Mouse (Mus musculus): ENCODE measurements at regions not wholly inside any gene's neighbourhood (a gene's known extent, or its start where the extent isn't known, plus 50 kb on each side); places are given as distances from the start of the nearest gene placed in this dataset.
A peak's percentile ranks its signal among the peaks of the same experiment; 100 is the strongest.
"Not testable (repeated sequence)": the region's sequence is repeated elsewhere in the genome, so short reads cannot be mapped to it uniquely, and the experiment has no call there.

DNA sequence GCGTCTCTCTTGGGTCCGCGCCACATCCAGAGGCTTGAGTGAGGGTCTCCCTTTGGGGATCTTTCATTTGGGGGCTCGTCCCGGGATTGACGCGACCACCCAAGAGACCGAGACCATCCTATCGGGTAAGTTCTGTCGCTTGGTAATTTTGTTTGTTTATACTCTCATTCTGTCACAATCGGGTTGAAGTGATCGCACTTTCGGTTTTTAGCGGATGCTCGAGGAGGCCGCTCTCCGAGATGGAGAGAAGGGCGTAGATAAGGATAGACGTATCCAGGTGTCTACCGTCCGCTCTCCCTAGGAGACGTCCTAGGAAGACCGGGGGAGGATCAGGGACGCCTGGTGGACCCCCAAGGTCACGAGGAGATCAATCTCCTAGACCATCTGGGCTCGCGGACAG lies 199.3 kb upstream of the Mrpl21 start:
- H3K9ac ChIP-seq (replicated peaks; ENCODE audit: low read depth, low read length); ATAC-seq (ENCODE audit: insufficient read depth, low read depth); H3K9me3 ChIP-seq (replicated peaks; ENCODE audit: control insufficient read depth, low read length); DNase-seq (ENCODE audit: low spot score); H3K4me1 ChIP-seq (ENCODE audit: control insufficient read depth, insufficient read depth); H3K36me3 ChIP-seq (replicated peaks; ENCODE audit: control insufficient read depth, insufficient read depth, low read length); H3K27me3 ChIP-seq (ENCODE audit: control insufficient read depth, insufficient read depth, low read length); H3K27ac ChIP-seq (ENCODE audit: low read depth): not testable (repeated sequence)
- Histone ChIP-seq H3K4me3 (ENCODE audit: low read depth, low read length) (peak overlapping the region; percentile 36), H3K4me2 (ENCODE audit: low read depth, low read length) (peak overlapping the region; percentile 33; the same call in 1 of the 2 replicates)
- WGBS = 64% methylated on average over 25 of the region's 27 CpGs

DNA sequence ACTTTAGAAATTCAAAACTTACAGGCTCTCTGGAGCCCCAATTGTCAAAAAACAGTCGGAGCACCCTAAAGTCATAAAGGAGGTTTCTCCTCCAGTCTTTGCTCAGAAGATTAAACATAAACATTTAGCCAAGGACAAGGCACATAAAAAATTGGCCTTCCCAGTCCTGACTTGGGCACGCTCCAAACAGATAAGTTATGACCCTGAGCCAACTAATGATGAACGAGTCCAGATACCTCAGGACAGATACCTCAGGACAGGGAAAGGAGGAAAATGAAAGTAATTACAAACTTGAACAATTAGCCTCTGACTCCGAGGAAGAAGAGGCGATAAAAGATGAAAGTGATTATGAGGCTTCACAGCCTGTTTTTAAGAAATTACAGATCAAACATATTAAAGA lies 190.9 kb upstream of the Mrpl21 start:
- H3K27ac ChIP-seq (ENCODE audit: low read depth); H3K9me3 ChIP-seq (replicated peaks; ENCODE audit: control insufficient read depth, low read length); H3K9ac ChIP-seq (replicated peaks; ENCODE audit: low read depth, low read length): not testable (repeated sequence)

More for the DNA sequence above, 190.9 kb upstream of the Mrpl21 start:
- H3K36me3 ChIP-seq (replicated peaks; ENCODE audit: control insufficient read depth, insufficient read depth, low read length); DNase-seq (ENCODE audit: low spot score); H3K4me2 ChIP-seq (ENCODE audit: low read depth, low read length); H3K4me3 ChIP-seq (ENCODE audit: low read depth, low read length); H3K4me1 ChIP-seq (ENCODE audit: control insufficient read depth, insufficient read depth); H3K27me3 ChIP-seq (ENCODE audit: control insufficient read depth, insufficient read depth, low read length); ATAC-seq (ENCODE audit: insufficient read depth, low read depth): not testable (repeated sequence)
- 75% methylated on average over 5 of the region's 5 CpGs for WGBS
